Mouse (Mus musculus) myocyte (in vitro differentiated cells): Measurements from ENCODE around the gene Dgke.

Experiments used
- CEBPB ChIP-seq: IDR thresholded peaks from 2 replicates; pipeline ENCODE4 v1.6.1; 2011; ENCODE audit warnings: mild to moderate bottlenecking, moderate library complexity; ENCODE audit not compliant: poor library complexity, insufficient read depth, severe bottlenecking
- MYOD1 ChIP-seq, 3 experiments: IDR thresholded peaks; one replicate each; pipeline ENCODE4 v1.6.1; 2011; ENCODE audit warnings: control low read depth in 2 of 3, low read depth in 2 of 3, mild to moderate bottlenecking in 2 of 3, moderate library complexity in 1 of 3; ENCODE audit not compliant: insufficient read length in 2 of 3, control insufficient read depth in 1 of 3
- POLR2A ChIP-seq: IDR thresholded peaks from one replicate; pipeline ENCODE4 v1.6.1; 2011; ENCODE audit warnings: low read depth, mild to moderate bottlenecking, control low read depth, moderate library complexity; ENCODE audit not compliant: insufficient read length
- TCF12 ChIP-seq: IDR thresholded peaks from one replicate; pipeline ENCODE4 v1.6.1; 2011; ENCODE audit warnings: mild to moderate bottlenecking, control low read depth; ENCODE audit not compliant: poor library complexity, insufficient read depth, severe bottlenecking
- TCF3 ChIP-seq: IDR thresholded peaks from one replicate; pipeline ENCODE4 v1.6.1; 2011; ENCODE audit warnings: low read depth, control low read depth; ENCODE audit not compliant: insufficient read length

GRCm38 (mm10) chr11:89009496-89009895 is 57.2 kb downstream of the Dgke start:
- TF ChIP-seq TCF12 (no peak), TCF3 (no peak), MYOD1 (IDR thresholded peaks at IDR 0.05; ENCODE audit: control insufficient read depth in 1 of 3, insufficient read length in 2 of 3, low read depth in 2 of 3) (no peak), POLR2A (no peak), CEBPB (no peak)
